Mouse (Mus musculus) thymus, postnatal 4 days (tissue): Measurements from ENCODE around the gene Pou3f3.
A peak's percentile ranks its signal among the peaks of the same experiment; 100 is the strongest.

Source experiments
- DNase-seq: peaks from one replicate; pipeline ENCODE4 v3.0.0; 2021

Pou3f3 gene

GRCm38 (mm10) chr1:42695578-42695915 is at the start of gene Pou3f3:
Pou3f3 (plus strand) TSS chr1:42695768.
- peak; percentile 22 for DNase-seq

DNA sequence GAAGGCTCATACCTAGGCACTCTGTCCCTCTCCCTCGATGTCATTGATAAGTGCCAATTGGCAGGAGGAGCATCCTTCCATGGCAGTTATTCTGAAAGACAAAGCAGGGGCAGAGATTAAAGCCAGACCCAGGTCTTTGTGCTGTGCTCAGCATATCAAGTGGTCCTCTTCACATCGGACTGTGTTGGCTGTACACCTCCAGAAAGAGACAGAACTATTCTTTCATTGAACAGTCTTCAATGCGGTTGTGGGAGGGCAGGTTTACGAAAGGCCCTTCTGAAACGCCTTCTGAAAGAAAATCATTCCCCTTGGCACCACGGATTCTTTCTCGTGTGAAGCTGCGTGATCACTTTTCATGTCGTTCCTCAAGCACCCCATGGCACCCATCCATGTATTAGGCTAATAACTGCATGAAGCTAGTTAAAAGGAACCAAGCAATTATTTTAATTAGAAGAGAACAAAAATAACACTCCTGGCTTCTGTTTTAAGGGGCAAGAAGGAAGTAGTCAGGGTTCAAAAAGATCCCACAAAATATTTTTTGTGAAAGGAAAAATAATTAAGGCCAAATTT is 47.1 kb upstream of the Pou3f3 start:
- no peak for DNase-seq

- no peak for DNase-seq
Measured at GRCm38 (mm10) chr1:42651461-42651860, 44.1 kb upstream of the Pou3f3 start.

GRCm38 (mm10) chr1:42667546-42667945 is 28.0 kb upstream of the Pou3f3 start:
- DNase-seq: no peak

DNA sequence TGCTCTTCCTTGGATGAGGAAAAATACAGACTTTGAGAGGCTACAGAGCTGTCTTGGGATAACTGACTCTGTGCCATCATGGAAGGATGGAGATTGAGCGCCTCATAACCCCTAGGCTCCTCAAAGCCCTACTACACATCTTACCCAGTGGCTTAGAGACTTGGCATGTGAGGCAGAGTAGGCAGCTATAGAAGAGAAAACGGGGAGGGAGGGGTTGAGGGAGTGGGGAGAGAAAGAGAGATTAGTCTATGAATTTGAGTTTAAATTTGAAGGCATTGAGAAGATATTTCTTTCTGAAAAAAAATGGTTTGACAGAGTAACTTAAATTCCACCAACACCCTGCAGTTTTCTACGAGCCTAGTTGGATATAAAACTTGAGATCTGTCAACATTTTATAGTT is 14.9 kb upstream of the Pou3f3 start:
- DNase-seq: no peak

DNA sequence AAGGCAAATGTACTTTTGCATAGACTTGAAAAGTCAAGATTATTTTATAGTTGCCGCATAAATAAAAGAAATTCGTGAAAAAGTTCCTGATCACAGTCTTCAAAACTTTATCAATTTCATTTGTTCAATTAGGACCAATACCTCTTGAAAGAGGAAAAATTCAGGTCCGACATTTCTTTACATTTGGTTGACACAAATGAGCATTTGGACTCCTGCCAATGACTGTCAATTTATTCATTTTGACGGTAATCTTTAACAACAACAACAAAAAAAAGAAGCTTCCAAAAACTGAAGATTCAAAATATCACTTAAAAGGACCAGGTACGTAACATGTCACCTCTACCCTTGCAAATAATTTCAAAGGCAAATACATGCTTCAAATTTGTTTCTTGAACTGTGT is 13.8 kb upstream of the Pou3f3 start:
- DNase-seq: no peak

GRCm38 (mm10) chr1:42683861-42684260 is 11.7 kb upstream of the Pou3f3 start:
- DNase-seq: no peak

DNA sequence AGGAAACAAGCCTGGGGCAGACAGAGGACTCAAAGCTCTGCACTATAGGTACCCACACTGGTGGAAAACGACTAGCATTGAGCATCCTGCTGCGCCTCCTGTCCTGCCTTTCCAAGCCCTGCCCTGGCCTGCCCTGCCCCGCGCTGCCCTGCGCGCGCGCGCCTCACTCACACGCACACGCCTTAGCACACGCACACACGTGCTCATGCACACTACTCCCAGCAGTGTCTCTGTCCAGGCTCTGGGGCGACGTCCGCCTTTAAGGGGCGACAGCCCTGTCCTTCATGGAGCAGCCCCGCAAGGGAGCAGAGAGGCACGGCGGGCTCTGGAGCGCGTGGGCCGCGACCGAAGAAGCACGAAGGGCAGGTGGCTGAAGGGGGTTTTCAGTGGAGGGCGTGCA is 11.2 kb upstream of the Pou3f3 start:
- no peak for DNase-seq

DNA sequence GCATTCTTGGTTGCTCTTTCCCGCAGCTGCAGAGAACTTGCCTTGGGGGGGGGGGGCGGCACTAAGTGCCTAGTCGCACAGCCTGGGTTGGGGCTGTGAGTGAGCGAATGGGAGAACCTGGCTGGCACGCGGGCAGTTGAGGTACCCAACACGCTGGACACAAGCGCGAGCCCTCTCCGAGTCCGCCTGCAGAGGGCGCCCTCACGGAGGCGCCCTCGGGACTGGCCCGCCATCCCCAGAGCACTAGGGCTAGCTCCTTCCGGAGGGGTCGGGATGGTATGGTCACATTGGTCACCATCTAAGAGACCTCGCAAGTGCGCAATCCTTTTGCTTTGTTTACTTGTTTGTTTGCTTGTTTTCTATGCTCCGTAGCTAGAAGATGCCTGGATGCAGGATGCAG is 10.8 kb upstream of the Pou3f3 start:
- no peak for DNase-seq

GRCm38 (mm10) chr1:42685321-42685960 is 10.1 kb upstream of the Pou3f3 start:
- no peak for DNase-seq

DNA sequence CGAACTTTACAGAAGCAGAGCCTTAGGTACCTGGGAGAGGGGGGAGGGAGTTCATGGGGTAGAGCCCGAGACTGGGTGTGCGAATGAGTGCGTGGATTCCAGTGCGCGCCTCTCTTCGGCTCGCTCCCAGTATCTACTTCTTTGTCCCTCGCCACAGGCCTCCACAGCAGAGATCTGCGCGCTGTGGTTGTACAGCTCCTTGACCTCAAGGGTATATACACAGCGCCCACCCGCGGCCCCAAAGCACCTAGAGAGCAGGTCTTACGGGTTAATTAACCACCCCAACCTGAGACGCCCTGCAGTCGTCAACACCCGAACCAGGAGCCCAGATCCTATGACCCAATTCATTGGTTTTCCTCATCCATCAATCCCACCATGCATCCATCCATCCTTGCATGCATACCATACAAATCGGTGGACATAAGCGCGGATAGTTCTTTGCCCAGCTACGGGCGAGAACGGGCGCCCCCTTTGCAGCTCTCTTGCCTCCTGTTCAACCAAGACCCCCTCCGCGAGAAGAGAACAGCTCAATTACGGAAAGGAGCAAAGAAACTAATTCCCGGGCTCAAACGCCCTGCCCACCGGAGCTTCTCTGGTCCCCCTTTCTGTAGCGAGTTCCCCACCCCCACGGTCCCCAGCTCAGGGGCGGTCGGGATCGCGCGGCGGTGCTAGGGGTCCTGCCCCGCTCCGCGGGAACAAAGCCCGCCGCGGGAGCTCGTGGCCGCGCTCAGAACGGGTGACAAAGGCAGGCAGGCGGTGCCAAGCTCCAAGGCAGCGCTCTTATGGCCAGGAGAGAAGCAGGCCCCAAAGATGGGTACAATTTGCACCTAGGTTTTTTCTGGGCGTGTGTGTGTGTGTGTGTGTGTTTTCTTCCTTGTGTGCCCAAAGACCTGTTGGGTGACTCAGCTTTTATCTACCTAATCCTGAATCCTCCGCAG is 9.1 kb upstream of the Pou3f3 start:
- peak; percentile 13 for DNase-seq

- no peak for DNase-seq
Measured at GRCm38 (mm10) chr1:42687271-42687670, 8.3 kb upstream of the Pou3f3 start.

- no peak for DNase-seq
Measured at GRCm38 (mm10) chr1:42687756-42688540, 7.6 kb upstream of the Pou3f3 start.

GRCm38 (mm10) chr1:42688541-42689125 is 6.9 kb upstream of the Pou3f3 start:
- DNase-seq: no peak

DNA sequence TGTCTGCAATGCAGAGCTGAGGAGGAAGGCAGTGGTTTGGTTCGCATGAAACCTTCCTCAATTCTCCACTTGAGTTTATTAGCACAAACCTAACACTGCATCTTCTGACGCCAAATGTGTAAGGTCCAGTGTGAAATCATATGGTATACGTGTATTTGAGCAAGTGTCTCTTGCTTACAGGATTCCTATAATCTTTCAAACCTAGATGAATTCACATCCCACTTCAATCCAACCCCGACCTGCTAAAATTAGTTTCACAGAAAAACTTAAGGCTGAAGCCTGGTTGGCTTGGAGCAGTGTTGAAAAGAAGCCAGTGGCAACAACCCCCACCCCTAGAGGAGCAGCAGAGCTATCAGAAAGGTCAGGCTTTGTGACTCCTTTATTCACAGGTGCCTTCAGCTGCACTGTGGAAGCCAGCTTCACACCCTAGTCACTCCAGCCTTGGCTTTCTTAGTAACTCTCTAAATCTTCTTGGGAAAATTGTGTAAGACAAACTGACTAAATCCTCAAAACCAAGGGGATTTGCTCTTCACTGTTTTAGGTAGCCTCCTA is 5.5 kb upstream of the Pou3f3 start:
- no peak for DNase-seq

DNA sequence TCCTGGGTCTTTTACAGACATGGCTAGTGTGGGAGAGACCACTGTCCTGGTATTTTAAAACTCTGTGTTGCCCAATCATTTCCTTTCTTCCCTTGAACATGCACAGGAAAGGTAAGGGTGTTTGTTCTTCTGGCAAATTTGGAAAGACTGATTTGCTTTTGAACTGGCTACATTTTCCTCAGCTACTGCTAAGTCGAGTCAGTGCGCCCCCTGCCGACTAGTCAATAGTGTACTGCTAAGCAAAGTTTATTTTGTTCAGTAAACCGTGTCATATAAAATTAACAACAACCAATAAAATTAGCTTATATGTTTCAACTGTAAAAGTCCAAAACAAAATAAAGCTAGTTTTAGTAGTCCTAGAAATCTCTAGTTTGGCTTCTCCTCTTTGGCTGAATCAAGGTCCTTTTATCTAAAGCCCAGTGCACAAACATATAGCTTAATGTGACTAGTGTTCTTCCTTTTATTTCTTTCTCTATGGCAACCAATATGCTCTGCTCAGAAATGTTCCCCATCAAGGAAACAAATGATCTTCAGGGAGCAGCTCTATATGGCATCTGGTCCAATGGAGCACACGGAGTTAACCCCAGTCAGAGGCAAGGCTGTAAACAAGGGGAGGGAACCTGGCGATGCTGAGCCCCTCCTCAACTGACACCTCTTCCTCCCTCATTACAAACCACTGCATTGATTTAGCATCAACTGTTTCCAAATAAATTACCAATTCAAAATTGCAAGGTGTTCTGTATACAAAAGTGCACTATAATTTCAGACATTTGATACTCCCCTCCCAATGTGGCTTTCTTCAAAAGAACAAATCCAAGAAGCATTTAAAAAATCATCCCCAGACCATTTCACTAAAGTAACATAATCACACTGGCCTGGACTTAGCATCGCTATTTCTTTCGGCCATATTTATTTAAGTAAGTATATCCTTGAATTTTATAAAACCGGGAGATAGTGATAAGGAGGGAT is 4.1 kb upstream of the Pou3f3 start:
- DNase-seq: peak; percentile 78

GRCm38 (mm10) chr1:42692221-42692620 is 3.3 kb upstream of the Pou3f3 start:
- no peak for DNase-seq

DNA sequence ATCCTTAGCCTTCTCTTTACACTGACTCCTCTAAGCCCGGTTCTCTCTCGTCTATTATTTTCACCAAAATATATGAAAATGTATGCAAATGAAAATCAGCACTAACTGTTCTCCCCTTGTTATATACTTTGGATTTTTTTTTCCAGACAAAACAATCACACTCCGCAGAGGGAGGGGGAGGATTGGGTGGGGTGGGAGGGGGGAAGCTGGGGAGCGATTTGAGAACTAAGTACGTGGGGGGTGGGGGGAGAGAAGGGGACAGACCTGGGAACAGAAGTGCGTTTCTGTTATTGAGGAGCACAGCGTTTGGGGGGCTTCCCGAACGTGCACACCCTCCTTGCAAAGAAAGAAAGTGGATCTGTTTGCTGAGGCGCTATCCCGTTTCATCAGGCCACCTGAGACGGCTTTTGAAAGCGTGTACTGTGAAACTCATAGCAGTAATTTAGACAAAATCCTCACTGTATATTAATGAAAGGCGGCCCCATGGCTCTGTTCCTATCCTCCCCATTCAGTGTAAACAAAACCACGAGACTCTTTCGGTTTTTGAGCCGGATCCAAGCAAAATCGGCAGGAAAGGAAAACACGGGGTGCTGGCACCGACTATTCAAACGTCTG is 2.4 kb upstream of the Pou3f3 start:
- no peak for DNase-seq

DNA sequence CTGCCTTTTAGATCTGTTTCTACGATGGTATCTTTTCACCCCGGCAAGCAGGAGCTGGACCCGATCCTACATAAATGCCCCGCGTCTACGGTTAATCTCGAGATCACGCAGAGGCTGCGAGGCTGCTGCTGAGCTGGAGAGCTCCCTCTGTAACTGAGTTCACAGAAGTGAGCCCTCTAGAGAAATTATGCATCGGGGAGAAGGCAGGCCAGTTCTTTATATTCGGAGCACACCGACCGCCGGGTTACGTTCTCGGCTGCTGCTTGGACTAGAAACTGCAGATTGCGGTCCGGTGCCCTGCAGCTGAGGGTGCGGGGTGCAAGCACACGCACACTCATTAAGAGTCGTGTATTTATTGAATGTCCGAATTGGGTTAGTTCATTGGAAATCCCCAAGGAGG is 1.7 kb upstream of the Pou3f3 start:
- peak; percentile 10 for DNase-seq

DNA sequence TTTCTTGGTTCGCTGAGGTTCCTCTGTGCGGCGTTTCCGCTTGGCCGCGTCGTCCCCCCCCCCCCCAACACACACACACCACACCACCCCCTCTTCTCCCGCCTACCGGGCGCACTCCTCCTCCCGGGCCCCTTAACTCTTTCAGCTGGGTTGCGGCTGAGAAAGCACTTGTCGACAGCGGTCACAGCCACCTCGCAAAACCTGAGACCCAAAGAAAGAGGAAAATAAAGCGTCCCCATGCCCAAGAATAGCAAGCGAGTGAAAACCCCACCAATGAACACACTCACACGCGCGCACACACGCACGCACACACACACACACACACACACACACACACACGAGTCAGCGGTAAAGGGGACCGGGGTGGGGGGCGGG is 1.3 kb upstream of the Pou3f3 start:
- no peak for DNase-seq
